Mouse (Mus musculus) forebrain, embryonic 12.5 days (tissue): ENCODE data around the gene Unk. TPM values are rescaled to one million over a fixed set of nuclear protein-coding genes. Genes with fewer than 3 reads are reported as not detected.

Experiments
- ATAC-seq: fragments of 200-750 bp; cut with Nextera tagmentation; 2 replicates; pipeline ENCODE4 v1.8.0; 2017; ENCODE audit warnings: moderate TSS enrichment; ENCODE audit not compliant: low FRiP score
- H3K27ac ChIP-seq: fragments of 300-500 bp; sonication (generic); 2 replicates; pipeline ENCODE4 v1.5.1; 2016; ENCODE audit warnings: mild to moderate bottlenecking
- H3K27me3 ChIP-seq: fragments of 300-500 bp; sonication (generic); 2 replicates; pipeline ENCODE4 v1.6.1; 2016; ENCODE audit warnings: mild to moderate bottlenecking
- H3K36me3 ChIP-seq: fragments of 300-500 bp; sonication (generic); replicated peaks from 2 replicates; pipeline ENCODE4 v1.6.1; 2016; ENCODE audit warnings: mild to moderate bottlenecking
- H3K4me1 ChIP-seq: fragments of 300-500 bp; sonication (generic); 2 replicates; pipeline ENCODE4 v1.6.1; 2016
- H3K4me2 ChIP-seq: fragments of 300-500 bp; sonication (generic); 2 replicates; pipeline ENCODE4 v1.6.1; 2016; ENCODE audit warnings: mild to moderate bottlenecking, moderate library complexity
- H3K4me3 ChIP-seq: fragments of 300-500 bp; sonication (generic); replicated peaks from 2 replicates; pipeline ENCODE4 v1.5.1; 2016; ENCODE audit warnings: mild to moderate bottlenecking
- H3K9ac ChIP-seq: fragments of 300-500 bp; sonication (generic); 2 replicates; pipeline ENCODE4 v1.6.1; 2016; ENCODE audit warnings: mild to moderate bottlenecking
- H3K9me3 ChIP-seq: fragments of 300-500 bp; sonication (generic); 2 replicates; pipeline ENCODE4 v1.6.1; 2016
- WGBS: fragments of 180-500 bp; shearing (Covaris S2); methylation state at CpG from one replicate; pipeline ENCODE4 v1.1.7; 2016; 5-methylcytosine and 5-hydroxymethylcytosine counted together
- polyA plus RNA-seq: library from polyadenylated mRNA; unstranded; fragments of >200 nt; fragmentation: Nextera tagmentation; extraction: Ambion mirVana; gene quantifications from 2 replicates; pipeline ENCODE4 v1.2.1, GENCODE M21; 2016

Unk gene
- polyA plus RNA-seq, 1 experiment from 2014 or later = 47.9 TPM

GRCm38 (mm10) chr11:116041833-116042232 lies 11.7 kb downstream of the Unk start:
- WGBS = 98% methylated on average over 2 of the region's 2 CpGs

GRCm38 (mm10) chr11:116042372-116043138 lies 12.4 kb downstream of the Unk start:
- peaks cover 77% of the 10 kb centered on the region for H3K36me3 ChIP-seq
- WGBS = 98% methylated on average over 5 of the region's 5 CpGs

More at GRCm38 (mm10) chr11:116041833-116042232, 11.7 kb downstream of the Unk start:
- Histone ChIP-seq H3K4me1 (peaks cover 2% of the 10 kb centered on the region; the same call in 1 of the 2 replicates), H3K9me3 (no peaks in the 10 kb centered on the region), H3K27me3 (no peaks in the 10 kb centered on the region), H3K4me2 (no peak overlapping the region), H3K27ac (no peak overlapping the region), H3K9ac (no peak overlapping the region), H3K36me3 (peaks cover 70% of the 10 kb centered on the region), H3K4me3 (no peak overlapping the region)
- no peak for ATAC-seq

DNA sequence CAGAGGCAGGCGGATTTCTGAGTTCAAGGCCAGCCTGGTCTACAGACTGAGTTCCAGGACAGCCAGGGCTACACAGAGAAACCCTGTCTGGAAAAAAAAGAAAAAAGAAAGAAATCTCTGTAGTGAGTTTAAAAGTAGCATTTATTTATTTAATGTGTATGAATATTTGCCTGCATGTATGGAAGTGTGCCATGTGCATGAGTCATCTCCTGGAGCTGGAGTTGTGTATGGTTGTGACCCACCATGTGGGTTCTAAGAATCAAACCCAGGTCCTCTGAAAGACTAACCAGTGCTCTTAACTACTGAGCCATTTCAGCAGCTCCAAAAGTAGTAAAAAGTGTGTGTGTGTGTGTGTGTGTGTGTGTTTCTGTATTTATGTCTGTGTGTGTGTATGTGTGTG lies 13.2 kb downstream of the Unk start:
- Histone ChIP-seq H3K27me3 (no peaks in the 10 kb centered on the region), H3K36me3 (peaks cover 82% of the 10 kb centered on the region), H3K27ac (no peak overlapping the region), H3K9ac (no peak overlapping the region), H3K4me1 (no peaks in the 10 kb centered on the region), H3K9me3 (no peaks in the 10 kb centered on the region), H3K4me3 (no peak overlapping the region), H3K4me2 (no peak overlapping the region)
- 94% methylated on average over 1 of the region's 1 CpGs for WGBS
- no peak for ATAC-seq

More at GRCm38 (mm10) chr11:116042372-116043138, 12.4 kb downstream of the Unk start:
- H3K4me3 ChIP-seq = no peak overlapping the region
- no peaks in the 10 kb centered on the region for H3K9me3 ChIP-seq
- ATAC-seq = no peak
- H3K27me3 ChIP-seq = no peaks in the 10 kb centered on the region
- no peak overlapping the region for H3K4me2 ChIP-seq
- peaks cover 2% of the 10 kb centered on the region; the same call in 1 of the 2 replicates for H3K4me1 ChIP-seq
- H3K27ac ChIP-seq = no peak overlapping the region
- no peak overlapping the region for H3K9ac ChIP-seq

DNA sequence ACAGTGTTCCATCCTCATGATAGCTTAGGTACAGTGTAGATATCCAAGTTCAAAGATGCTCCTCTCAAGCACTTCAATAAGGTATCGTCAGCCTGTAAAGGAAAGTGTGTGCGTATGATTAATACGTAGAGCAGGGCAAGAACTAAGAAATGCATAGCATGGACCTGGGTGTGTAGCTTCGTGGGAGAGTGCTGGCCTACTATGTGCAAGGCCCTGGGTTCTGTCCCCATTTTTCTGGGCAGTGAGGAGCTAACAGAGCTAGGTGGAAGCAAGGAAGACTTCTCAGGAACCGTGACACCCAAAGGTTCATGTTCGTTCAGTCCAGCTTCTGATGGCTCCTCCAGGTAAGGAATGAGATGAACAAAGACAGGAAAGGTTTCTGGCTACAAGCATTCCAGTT lies 15.1 kb downstream of the Unk start:
- Histone ChIP-seq H3K36me3 (peaks cover 84% of the 10 kb centered on the region), H3K4me3 (no peak overlapping the region), H3K4me2 (no peak overlapping the region), H3K27me3 (no peaks in the 10 kb centered on the region), H3K27ac (no peak overlapping the region), H3K9ac (no peak overlapping the region), H3K9me3 (no peaks in the 10 kb centered on the region), H3K4me1 (no peaks in the 10 kb centered on the region)
- 96% methylated on average over 6 of the region's 6 CpGs for WGBS
- no peak for ATAC-seq

GRCm38 (mm10) chr11:116049610-116050009 lies 19.5 kb downstream of the Unk start:
- Histone ChIP-seq H3K4me2 (no peak overlapping the region), H3K36me3 (peaks cover 95% of the 10 kb centered on the region), H3K4me1 (no peaks in the 10 kb centered on the region), H3K9ac (no peak overlapping the region), H3K9me3 (no peaks in the 10 kb centered on the region), H3K27ac (no peak overlapping the region), H3K27me3 (no peaks in the 10 kb centered on the region), H3K4me3 (no peak overlapping the region)
- no peak for ATAC-seq
- WGBS = 91% methylated on average over 2 of the region's 2 CpGs

GRCm38 (mm10) chr11:116050196-116050595 lies 20.1 kb downstream of the Unk start:
- H3K4me2 ChIP-seq = no peak overlapping the region
- H3K36me3 ChIP-seq = peaks cover 95% of the 10 kb centered on the region
- H3K9me3 ChIP-seq = no peaks in the 10 kb centered on the region
- no peaks in the 10 kb centered on the region for H3K27me3 ChIP-seq
- no peak overlapping the region for H3K4me3 ChIP-seq
- no peak overlapping the region for H3K9ac ChIP-seq
- no peak overlapping the region for H3K27ac ChIP-seq
- no peak for ATAC-seq
- H3K4me1 ChIP-seq = no peaks in the 10 kb centered on the region
- WGBS = 84% methylated on average over 4 of the region's 4 CpGs

- 96% methylated on average over 9 of the region's 9 CpGs for WGBS
- H3K36me3 ChIP-seq = peaks cover 98% of the 10 kb centered on the region
- no peak overlapping the region for H3K4me3 ChIP-seq
These were observed 23.5 kb downstream of the Unk start for GRCm38 (mm10) chr11:116053510-116054229.

DNA sequence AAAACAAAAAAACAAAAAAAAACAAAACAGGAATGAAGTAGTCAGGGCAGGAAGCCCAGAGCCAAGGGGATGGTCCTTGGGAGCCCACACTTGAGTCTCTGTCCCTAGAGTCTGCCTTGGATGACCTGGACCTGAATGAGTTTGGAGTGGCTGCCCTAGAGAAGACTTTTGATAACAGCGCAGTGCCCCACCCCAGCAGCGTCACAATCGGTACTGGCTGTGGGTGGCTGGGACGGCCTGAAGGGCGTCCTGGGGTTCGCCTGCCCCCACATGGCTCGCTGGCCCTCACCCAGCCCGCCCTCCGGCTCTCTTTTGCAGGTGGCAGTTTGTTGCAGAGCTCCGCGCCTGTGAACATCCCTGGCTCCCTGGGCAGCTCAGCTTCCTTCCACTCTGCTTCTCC lies 25.8 kb downstream of the Unk start:
- H3K4me3 ChIP-seq = no peak overlapping the region
- 94% methylated on average over 11 of the region's 11 CpGs for WGBS
- H3K4me1 ChIP-seq = peaks cover 3% of the 10 kb centered on the region; the same call in 1 of the 2 replicates
- no peak overlapping the region for H3K4me2 ChIP-seq
- H3K27me3 ChIP-seq = no peaks in the 10 kb centered on the region
- H3K36me3 ChIP-seq = peaks cover 98% of the 10 kb centered on the region
- no peak overlapping the region for H3K9ac ChIP-seq
- no peaks in the 10 kb centered on the region for H3K9me3 ChIP-seq
- no peak overlapping the region for H3K27ac ChIP-seq
- ATAC-seq = no peak

More at GRCm38 (mm10) chr11:116053510-116054229, 23.5 kb downstream of the Unk start:
- Histone ChIP-seq H3K27ac (no peak overlapping the region), H3K9me3 (no peaks in the 10 kb centered on the region), H3K27me3 (no peaks in the 10 kb centered on the region), H3K4me2 (no peak overlapping the region), H3K9ac (no peak overlapping the region), H3K4me1 (peaks cover 3% of the 10 kb centered on the region; the same call in 1 of the 2 replicates)
- no peak for ATAC-seq

- 92% methylated on average over 4 of the region's 4 CpGs for WGBS
- H3K4me2 ChIP-seq = no peak overlapping the region
- H3K9me3 ChIP-seq = no peaks in the 10 kb centered on the region
- peaks cover 7% of the 10 kb centered on the region; the same call in 1 of the 2 replicates for H3K4me1 ChIP-seq
- H3K4me3 ChIP-seq = no peak overlapping the region
- H3K36me3 ChIP-seq = peaks cover 96% of the 10 kb centered on the region
- H3K9ac ChIP-seq = no peak overlapping the region
- no peak overlapping the region for H3K27ac ChIP-seq
- H3K27me3 ChIP-seq = no peaks in the 10 kb centered on the region
- no peak for ATAC-seq
These were observed 27.2 kb downstream of the Unk start for GRCm38 (mm10) chr11:116057237-116057881.

DNA sequence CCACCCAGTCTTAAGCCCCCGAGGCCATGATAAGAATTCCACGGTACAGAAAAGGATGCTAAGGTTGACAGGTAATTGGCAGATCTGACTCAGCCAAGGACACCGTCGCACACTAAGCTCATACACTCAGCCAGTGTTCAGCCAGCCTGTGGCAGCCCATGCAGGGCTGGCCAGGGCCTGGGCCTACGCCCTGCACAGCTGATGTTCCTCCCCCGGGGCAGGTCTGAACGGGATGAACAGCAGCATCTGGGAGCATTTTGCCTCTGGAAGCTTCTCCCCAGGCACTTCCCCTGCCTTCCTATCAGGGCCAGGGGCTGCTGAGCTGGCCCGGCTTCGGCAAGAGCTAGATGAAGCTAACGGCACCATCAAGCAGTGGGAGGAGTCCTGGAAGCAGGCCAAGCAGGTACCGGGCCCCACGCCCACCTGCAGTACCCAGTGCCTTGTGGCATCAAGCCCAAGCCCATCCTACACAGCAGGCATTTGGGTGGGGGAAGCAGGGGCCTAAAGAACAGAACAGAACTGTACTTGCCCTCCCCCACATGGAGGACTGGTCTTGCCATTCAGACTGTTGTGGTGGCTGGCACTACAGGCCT lies 28.0 kb downstream of the Unk start:
- Histone ChIP-seq H3K4me2 (no peak overlapping the region), H3K9me3 (no peaks in the 10 kb centered on the region), H3K36me3 (peaks cover 92% of the 10 kb centered on the region), H3K27ac (no peak overlapping the region), H3K4me3 (no peak overlapping the region), H3K27me3 (no peaks in the 10 kb centered on the region), H3K4me1 (peaks cover 9% of the 10 kb centered on the region; the same call in 1 of the 2 replicates), H3K9ac (no peak overlapping the region)
- WGBS = 85% methylated on average over 12 of the region's 12 CpGs
- ATAC-seq = no peak

DNA sequence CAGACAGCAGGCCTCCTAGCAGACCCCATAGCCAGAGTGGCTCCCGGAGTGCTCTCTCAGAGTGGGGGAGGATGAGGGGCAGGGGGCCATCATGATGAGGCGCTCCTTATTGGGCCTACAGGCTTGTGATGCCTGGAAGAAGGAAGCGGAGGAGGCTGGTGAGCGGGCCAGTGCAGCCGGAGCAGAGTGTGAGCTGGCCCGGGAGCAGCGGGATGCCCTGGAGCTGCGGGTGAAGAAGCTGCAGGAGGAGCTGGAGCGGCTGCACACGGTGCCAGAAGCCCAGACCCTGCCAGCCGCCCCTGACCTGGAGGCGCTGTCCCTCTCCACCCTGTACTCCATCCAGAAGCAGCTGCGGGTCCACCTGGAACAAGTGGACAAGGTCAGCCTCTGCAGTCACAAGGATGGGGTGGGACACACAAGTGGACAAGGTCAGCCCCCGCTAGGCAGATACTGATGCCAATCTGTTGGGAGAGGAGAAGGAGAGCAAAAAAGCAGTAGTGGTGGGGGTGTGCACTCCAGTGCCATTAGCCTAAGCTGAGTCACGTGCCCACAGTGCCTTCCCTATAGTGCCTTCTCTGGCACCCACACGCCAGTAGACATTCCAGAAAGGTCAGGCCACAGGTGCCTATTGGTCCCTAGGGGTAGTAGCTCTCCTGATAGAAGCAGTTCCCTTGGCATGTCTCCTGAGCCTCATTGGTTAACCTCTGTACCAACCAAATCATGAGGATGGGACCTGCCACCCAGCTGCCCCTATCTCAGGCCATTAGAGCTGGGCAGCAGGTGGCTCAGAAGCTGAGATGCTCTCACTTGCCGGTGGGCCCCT lies 29.0 kb downstream of the Unk start:
- Histone ChIP-seq H3K9me3 (no peaks in the 10 kb centered on the region), H3K36me3 (peaks cover 84% of the 10 kb centered on the region), H3K4me2 (no peak overlapping the region), H3K27me3 (no peaks in the 10 kb centered on the region), H3K9ac (no peak overlapping the region), H3K4me1 (peaks cover 9% of the 10 kb centered on the region; the same call in 1 of the 2 replicates), H3K27ac (0 out of 2 replicates have a peak overlapping the region, but pooled peaks have one; percentile 13), H3K4me3 (no peak overlapping the region)
- WGBS = 94% methylated on average over 17 of the region's 17 CpGs
- ATAC-seq = no peak
